Mouse (Mus musculus): ENCODE data around the gene Gsk3a. TPM values are rescaled to one million over a fixed set of nuclear protein-coding genes. Genes with fewer than 3 reads are reported as not detected.
A peak's percentile ranks its signal among the peaks of the same experiment; 100 is the strongest.

Gene Gsk3a
- 11.9 and 13.0 TPM in 2 replicates for polyA plus RNA-seq (2015; fragmentation: Nextera tagmentation; extraction: Ambion mirVana)

- ATAC-seq (ENCODE audit: low FRiP score, low read depth) = peak; percentile 88
- Histone ChIP-seq H3K27me3 (no peaks in the 10 kb centered on the region), H3K9me3 (no peaks in the 10 kb centered on the region), H3K27ac (peak within 1 kb of the TSS; percentile 79), H3K4me3 (peak within 1 kb of the TSS; percentile 95), H3K4me1 (peaks cover 41% of the 10 kb centered on the region), H3K4me2 (replicated peaks) (peak within 1 kb of the TSS; percentile 84), H3K36me3 (peaks cover 45% of the 10 kb centered on the region), H3K9ac (peak within 1 kb of the TSS; percentile 99)
- WGBS = under 1% methylated on average over 63 of the region's 76 CpGs
Measured at GRCm38 (mm10) chr7:25237249-25238014, at the start of gene Gsk3a. Gene Gsk3a (minus strand): TSS chr7:25237851.

- Histone ChIP-seq H3K9ac (no peak overlapping the region), H3K36me3 (peaks cover 75% of the 10 kb centered on the region), H3K4me1 (peaks cover 30% of the 10 kb centered on the region), H3K9me3 (no peaks in the 10 kb centered on the region), H3K27ac (no peak overlapping the region), H3K4me3 (no peak overlapping the region), H3K4me2 (replicated peaks) (no peak overlapping the region), H3K27me3 (no peaks in the 10 kb centered on the region)
- WGBS = 83% methylated on average over 8 of the region's 8 CpGs
- ATAC-seq (ENCODE audit: low FRiP score, low read depth) = no peak
Measured at GRCm38 (mm10) chr7:25286989-25287388, 49.3 kb upstream of the Gsk3a start.

GRCm38 (mm10) chr7:25285511-25286238 is 48.0 kb upstream of the Gsk3a start:
- peaks cover 36% of the 10 kb centered on the region for H3K4me1 ChIP-seq
- WGBS = 93% methylated on average over 20 of the region's 20 CpGs
- H3K4me3 ChIP-seq = no peak overlapping the region

GRCm38 (mm10) chr7:25284766-25285165 is 47.1 kb upstream of the Gsk3a start:
- Histone ChIP-seq H3K27ac (no peak overlapping the region), H3K36me3 (peaks cover 52% of the 10 kb centered on the region), H3K4me3 (peak overlapping the region; percentile 85; the same call in 1 of the 2 replicates), H3K4me1 (peaks cover 41% of the 10 kb centered on the region), H3K27me3 (no peaks in the 10 kb centered on the region), H3K9ac (peak overlapping the region; percentile 89), H3K9me3 (no peaks in the 10 kb centered on the region), H3K4me2 (replicated peaks) (peak overlapping the region; percentile 82)
- 70% methylated on average over 5 of the region's 5 CpGs for WGBS
- no peak for ATAC-seq (ENCODE audit: low FRiP score, low read depth)

More at GRCm38 (mm10) chr7:25285511-25286238, 48.0 kb upstream of the Gsk3a start:
- Histone ChIP-seq H3K27ac (no peak overlapping the region), H3K36me3 (peaks cover 62% of the 10 kb centered on the region), H3K9me3 (no peaks in the 10 kb centered on the region), H3K27me3 (no peaks in the 10 kb centered on the region), H3K4me2 (replicated peaks) (no peak overlapping the region), H3K9ac (no peak overlapping the region)
- no peak for ATAC-seq (ENCODE audit: low FRiP score, low read depth)

GRCm38 (mm10) chr7:25284171-25284570 is 46.5 kb upstream of the Gsk3a start:
- 55% methylated on average over 2 of the region's 2 CpGs for WGBS
- Histone ChIP-seq H3K9ac (peak overlapping the region; percentile 89), H3K36me3 (peaks cover 46% of the 10 kb centered on the region), H3K4me1 (peaks cover 43% of the 10 kb centered on the region), H3K27me3 (no peaks in the 10 kb centered on the region), H3K27ac (peak overlapping the region; percentile 100; the same call in 1 of the 2 replicates), H3K4me2 (replicated peaks) (peak overlapping the region; percentile 82), H3K4me3 (peak overlapping the region; percentile 85), H3K9me3 (no peaks in the 10 kb centered on the region)
- no peak for ATAC-seq (ENCODE audit: low FRiP score, low read depth)

GRCm38 (mm10) chr7:25283637-25284036 is 46.0 kb upstream of the Gsk3a start:
- H3K9ac ChIP-seq = peak overlapping the region; percentile 89
- no peaks in the 10 kb centered on the region for H3K27me3 ChIP-seq
- H3K9me3 ChIP-seq = no peaks in the 10 kb centered on the region
- H3K4me1 ChIP-seq = peaks cover 43% of the 10 kb centered on the region
- 23% methylated on average over 5 of the region's 5 CpGs for WGBS
- no peak for ATAC-seq (ENCODE audit: low FRiP score, low read depth)
- H3K4me2 ChIP-seq (replicated peaks) = peak overlapping the region; percentile 82
- peak overlapping the region; percentile 100; the same call in 1 of the 2 replicates for H3K27ac ChIP-seq
- peak overlapping the region; percentile 85 for H3K4me3 ChIP-seq
- peaks cover 41% of the 10 kb centered on the region for H3K36me3 ChIP-seq

- no peak for ATAC-seq (ENCODE audit: low FRiP score, low read depth)
- H3K27me3 ChIP-seq = no peaks in the 10 kb centered on the region
Measured at GRCm38 (mm10) chr7:25282731-25283211, 45.1 kb upstream of the Gsk3a start.

GRCm38 (mm10) chr7:25281734-25282601 is 44.3 kb upstream of the Gsk3a start:
- Histone ChIP-seq H3K9ac (peak overlapping the region; percentile 89), H3K27me3 (no peaks in the 10 kb centered on the region), H3K9me3 (no peaks in the 10 kb centered on the region), H3K4me3 (peak overlapping the region; percentile 85), H3K27ac (peak overlapping the region; percentile 100), H3K4me1 (peaks cover 53% of the 10 kb centered on the region), H3K36me3 (peaks cover 24% of the 10 kb centered on the region), H3K4me2 (replicated peaks) (peak overlapping the region; percentile 82)
- under 1% methylated on average over 72 of the region's 108 CpGs for WGBS
- ATAC-seq (ENCODE audit: low FRiP score, low read depth) = peak; percentile 74

More at GRCm38 (mm10) chr7:25282731-25283211, 45.1 kb upstream of the Gsk3a start:
- H3K27ac ChIP-seq = peak overlapping the region; percentile 100
- peaks cover 45% of the 10 kb centered on the region for H3K4me1 ChIP-seq
- peak overlapping the region; percentile 85 for H3K4me3 ChIP-seq
- under 1% methylated on average over 28 of the region's 36 CpGs for WGBS
- peak overlapping the region; percentile 89 for H3K9ac ChIP-seq
- H3K4me2 ChIP-seq (replicated peaks) = peak overlapping the region; percentile 82
- peaks cover 32% of the 10 kb centered on the region for H3K36me3 ChIP-seq
- H3K9me3 ChIP-seq = no peaks in the 10 kb centered on the region

GRCm38 (mm10) chr7:25281166-25281733 is 43.6 kb upstream of the Gsk3a start:
- peak overlapping the region; percentile 100 for H3K27ac ChIP-seq
- peak overlapping the region; percentile 50 for H3K9ac ChIP-seq
- 15% methylated on average over 12 of the region's 12 CpGs for WGBS
- no peak for ATAC-seq (ENCODE audit: low FRiP score, low read depth)
- H3K4me3 ChIP-seq = peak overlapping the region; percentile 85
- H3K9me3 ChIP-seq = no peaks in the 10 kb centered on the region
- peaks cover 59% of the 10 kb centered on the region for H3K4me1 ChIP-seq
- H3K4me2 ChIP-seq (replicated peaks) = peak overlapping the region; percentile 82
- no peaks in the 10 kb centered on the region for H3K27me3 ChIP-seq
- peaks cover 17% of the 10 kb centered on the region for H3K36me3 ChIP-seq

- peaks cover 9% of the 10 kb centered on the region for H3K36me3 ChIP-seq
- peak overlapping the region; percentile 82 for H3K4me2 ChIP-seq (replicated peaks)
- peak overlapping the region; percentile 70 for H3K9ac ChIP-seq
- peak; percentile 51 for ATAC-seq (ENCODE audit: low FRiP score, low read depth)
- 0% methylated on average over 6 of the region's 6 CpGs for WGBS
- H3K9me3 ChIP-seq = no peaks in the 10 kb centered on the region
- peak overlapping the region; percentile 100 for H3K27ac ChIP-seq
- peak overlapping the region; percentile 85 for H3K4me3 ChIP-seq
- peaks cover 70% of the 10 kb centered on the region for H3K4me1 ChIP-seq
- no peaks in the 10 kb centered on the region for H3K27me3 ChIP-seq
Measured at GRCm38 (mm10) chr7:25279861-25280791, 42.5 kb upstream of the Gsk3a start.

Data from limb, embryonic 13.5 days (tissue).